Mouse (Mus musculus): ENCODE data around the gene Emc3.

The Emc3 gene

GRCm38 (mm10) chr6:113530932-113531839 is at the start of gene Emc3, which contains the start of gene Fancd2:
Emc3 (minus strand) TSS chr6:113531652.
Fancd2 (plus strand) TSS chr6:113531682.
- peak; percentile 96 for DNase-seq (ENCODE audit: low spot score)

DNA sequence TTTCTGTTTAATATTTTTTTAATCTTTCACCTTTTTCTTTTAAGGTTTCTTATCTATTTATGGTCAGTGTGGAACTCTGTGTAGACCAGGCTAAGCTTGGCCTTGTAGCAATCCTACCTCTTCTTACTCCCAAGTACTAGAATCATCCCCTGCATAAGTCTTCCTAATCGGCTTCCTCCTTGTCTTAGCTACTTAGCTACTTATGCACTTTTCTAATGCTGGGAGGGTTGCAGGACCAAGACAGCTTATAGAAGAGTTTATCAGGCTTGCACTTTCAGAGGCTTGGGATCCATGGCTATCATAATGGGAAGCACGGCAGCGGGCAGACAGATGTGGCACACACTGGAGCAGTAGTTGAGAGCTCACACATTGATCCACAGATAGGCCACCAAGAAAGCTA is 47.9 kb upstream of the Emc3 start:
- DNase-seq (ENCODE audit: low spot score), result no peak

GRCm38 (mm10) chr6:113576044-113576443 is 44.6 kb upstream of the Emc3 start:
- DNase-seq (ENCODE audit: low spot score), result no peak

DNA sequence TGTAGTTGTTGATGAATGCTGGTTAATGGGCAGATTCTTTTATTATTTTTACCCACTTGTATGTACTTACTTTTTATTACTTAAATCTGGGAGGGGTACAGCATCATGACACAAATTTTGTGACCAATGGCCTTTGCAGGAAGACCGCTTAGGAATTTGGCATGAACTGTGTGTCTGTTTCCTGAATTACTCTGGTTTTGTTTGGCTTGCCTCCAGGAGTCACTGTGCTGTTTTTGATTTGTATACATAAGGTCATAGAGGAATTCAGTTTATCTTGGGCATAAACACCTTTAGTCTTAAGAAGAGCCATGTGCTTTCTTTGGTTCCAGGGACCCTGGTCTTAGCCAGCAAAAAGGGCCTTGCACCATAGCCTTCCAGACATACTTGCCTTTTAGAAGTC is 33.1 kb upstream of the Emc3 start:
- DNase-seq (ENCODE audit: low spot score), result no peak

DNA sequence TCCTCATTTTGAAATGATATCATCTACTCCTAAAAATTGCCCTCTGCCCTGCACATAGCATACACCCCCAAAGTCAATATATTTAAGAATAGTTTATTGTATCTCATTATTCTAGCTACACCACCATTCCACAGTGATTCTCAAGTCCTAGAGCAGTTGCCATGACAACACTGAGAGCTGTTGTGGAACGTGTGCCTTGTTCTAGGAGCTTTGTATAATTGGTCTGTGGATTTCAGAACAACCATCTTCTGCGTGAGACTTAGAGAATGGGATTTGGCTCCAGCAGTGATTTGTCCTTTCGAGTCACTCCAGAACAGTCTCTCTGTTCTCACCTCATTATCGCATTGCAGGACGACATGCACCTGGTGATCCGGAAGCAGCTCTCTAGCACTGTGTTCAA is 28.3 kb upstream of the Emc3 start:
- no peak for DNase-seq (ENCODE audit: low spot score)

DNA sequence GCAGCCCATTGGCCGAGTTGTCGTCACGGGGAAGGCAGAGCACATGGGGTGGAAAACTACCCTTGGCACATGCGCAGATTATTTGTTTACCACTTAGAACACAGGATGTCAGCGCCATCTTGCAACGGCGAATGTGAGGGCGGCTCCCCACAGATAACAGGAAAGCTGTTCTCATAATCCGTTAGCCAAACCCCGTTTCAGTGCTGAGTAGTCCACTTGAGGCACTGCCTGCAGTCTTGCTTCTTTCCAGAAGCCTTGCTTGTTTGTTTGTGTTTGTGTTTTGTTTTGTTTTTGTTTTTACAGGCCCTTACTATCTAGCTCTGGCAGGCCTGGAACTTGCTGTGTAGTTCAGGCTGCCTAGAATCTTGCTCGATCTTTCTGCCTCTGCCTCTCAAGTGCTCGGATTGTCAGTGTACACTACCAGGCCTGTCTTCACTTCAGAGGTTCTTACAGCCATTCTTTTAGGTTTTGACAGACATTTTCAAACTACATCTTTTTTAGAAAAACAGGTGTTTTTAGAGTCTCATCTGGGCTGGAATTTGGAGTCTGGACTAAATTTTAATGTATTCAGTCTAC is 12.5 kb upstream of the Emc3 start:
- no peak for DNase-seq (ENCODE audit: low spot score)

DNA sequence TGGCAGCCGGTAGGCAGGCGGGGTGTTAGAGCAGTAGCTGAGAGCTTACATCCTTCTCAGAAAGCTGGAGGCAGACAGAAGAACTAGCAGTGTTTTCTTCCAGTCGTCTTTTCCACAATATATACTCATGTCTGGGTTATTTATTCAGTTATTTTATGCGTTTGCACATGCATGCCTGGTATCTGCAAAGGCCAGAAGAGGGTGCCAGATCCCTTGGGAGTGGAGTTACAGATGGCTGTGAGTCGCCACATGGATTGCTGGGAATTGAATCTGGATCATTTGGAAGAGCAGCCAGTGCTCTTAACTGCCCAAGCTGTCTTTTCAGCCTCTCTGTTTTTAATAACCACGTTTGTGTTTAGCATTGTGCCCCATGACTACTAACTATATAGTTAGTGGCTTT is 10.2 kb upstream of the Emc3 start:
- no peak for DNase-seq (ENCODE audit: low spot score)

DNA sequence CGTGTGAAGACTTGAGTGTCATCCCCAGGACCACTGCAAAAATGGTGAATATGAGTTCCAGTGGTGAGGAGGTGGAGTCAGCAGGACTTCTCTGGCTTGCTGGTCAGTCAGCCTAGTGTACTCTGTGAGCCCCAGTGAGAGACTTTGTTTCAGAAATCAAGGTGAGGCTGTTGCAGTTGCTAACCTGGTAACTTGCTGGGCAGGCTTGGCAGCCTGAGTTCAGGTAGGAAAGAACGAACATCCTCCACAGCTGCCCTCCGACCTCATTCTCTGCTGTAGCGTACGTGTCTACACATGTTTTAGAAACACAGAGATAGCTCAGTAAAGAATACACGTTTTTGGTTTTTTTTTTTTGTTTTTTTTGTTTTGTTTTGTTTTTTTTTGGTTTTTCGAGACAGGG is 3.4 kb upstream of the Emc3 start:
- no peak for DNase-seq (ENCODE audit: low spot score)

DNA sequence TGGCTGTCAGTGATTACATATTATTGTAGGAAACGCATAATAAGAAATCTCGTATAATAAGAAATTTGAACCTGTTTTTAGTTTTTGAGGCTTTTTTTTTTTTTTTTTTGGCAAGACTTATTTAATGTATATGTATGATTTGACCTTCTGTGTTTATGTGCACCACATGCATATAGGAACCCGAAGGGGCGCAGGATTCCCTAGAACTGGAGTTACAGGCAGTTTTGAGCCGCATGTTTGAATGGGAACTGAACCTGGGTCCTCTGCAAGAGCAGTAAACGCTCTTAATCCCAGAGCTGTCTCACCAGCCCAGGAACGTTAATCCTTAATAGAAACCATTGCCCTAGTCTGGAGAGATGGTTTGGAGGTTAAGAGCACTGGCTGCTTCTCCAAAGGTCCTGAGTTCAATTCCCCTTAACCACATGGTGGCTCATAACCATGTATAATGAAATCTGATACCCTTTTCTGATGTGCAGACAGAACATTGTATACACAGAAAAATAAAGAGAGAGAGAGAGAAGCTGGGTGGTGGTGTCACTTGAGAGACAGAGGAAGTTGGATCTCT is 470 bp upstream of the Emc3 start:
- no peak for DNase-seq (ENCODE audit: low spot score)

- DNase-seq (ENCODE audit: low spot score), result no peak
These were observed 8.0 kb downstream of the Emc3 start for GRCm38 (mm10) chr6:113523420-113523819.

DNA sequence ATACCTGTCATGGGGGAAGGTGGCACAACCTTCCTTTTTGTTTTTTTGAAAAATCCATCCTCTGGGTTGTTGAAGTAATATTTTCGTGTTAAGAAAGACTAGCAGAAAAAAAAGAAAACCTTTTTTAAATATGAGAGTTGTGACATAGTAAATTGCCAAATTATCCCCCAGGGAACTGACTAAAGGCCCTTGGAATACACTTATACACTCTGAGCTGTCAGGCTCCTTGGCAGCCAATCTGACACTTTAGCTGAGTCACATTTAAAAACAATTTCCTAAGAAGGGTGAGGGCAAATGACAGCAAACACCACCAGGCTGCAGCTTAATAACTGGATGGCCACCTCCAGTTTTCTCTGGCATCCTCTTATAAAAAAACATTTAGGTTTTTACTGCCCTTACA is 9.1 kb downstream of the Emc3 start:
- no peak for DNase-seq (ENCODE audit: low spot score)

DNA sequence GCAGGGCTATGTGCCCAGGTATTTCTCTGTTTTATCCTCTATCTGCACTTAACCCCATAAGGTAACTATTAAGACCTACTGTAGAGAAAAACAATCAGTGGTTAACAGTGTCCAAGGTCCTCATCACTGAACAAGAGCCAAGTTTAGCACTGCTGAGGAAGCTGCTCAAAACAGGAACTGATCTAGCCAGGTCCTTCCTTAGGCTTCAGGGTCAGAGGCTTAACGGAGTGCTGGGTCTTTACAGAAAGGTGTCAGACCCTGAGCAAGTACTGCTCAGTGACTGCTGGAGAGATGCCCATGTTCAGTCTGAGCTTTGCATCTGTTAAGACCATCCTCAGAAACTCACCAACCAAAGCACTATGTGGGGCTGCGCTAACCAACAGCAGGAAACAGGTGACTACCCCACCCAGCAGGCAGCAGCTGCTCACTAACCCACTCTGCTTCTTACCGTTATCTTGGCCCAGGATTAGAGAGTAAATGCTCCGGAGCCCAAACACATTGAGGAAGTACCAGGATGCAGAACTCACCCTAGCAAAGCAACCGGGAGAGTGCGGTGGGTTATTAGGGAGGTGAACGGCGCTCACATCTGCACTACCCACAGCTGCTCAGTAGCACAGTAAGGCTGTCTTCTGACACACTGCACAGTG is 13.9 kb downstream of the Emc3 start:
- DNase-seq (ENCODE audit: low spot score), result no peak

GRCm38 (mm10) chr6:113514600-113514999 is 16.9 kb downstream of the Emc3 start:
- no peak for DNase-seq (ENCODE audit: low spot score)

GRCm38 (mm10) chr6:113513944-113514343 is 17.5 kb downstream of the Emc3 start:
- no peak for DNase-seq (ENCODE audit: low spot score)

DNA sequence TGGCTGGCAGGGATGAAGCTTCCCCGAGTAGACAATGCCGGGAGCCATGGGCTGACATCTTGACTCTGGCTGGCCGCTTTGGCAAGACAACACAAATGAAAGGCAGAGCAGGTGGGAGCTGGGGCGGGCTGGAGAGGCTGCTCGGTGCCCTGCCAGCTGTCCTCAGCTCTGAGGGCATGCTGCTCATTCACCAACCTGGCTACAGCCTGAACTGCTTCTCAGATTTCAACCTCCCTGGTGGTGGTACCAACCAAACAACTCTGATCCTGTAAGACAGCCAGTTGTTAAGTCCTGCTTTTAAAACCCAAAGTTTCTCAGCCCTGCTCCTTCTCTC is 22.5 kb downstream of the Emc3 start:
- DNase-seq (ENCODE audit: low spot score), result no peak

DNA sequence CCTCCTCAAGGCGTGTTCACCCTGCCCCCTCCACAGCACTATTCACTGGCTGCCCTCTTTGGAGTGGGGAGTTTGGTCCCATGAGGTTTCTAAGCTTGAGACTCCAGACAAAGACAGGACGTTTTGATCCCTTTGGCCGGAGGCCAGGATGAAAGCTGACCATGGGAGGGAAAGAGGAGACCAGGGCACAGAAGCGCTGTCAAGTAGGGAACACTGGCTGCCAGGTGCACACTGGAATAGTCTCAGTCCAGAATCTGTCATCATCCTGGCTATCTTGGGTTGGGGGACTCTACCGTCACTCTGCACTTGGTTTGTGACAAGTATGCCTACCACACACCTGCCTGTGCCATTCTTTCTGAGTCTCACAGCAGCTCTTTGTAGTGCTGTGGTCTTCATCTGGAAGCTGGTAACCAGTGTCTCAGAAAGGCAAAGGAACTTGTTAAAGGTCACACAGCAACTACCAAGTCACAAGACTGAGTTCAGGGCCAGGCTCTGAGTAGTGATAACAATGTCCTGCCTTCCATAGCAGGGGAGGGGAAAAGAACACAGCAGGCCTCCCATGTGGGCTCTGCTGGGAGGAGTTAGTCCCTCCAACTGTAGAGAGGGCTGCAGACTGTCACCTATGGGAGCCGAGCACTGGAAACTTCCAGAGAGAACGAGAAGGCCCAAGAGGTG is 23.0 kb downstream of the Emc3 start:
- DNase-seq (ENCODE audit: low spot score), result no peak

DNA sequence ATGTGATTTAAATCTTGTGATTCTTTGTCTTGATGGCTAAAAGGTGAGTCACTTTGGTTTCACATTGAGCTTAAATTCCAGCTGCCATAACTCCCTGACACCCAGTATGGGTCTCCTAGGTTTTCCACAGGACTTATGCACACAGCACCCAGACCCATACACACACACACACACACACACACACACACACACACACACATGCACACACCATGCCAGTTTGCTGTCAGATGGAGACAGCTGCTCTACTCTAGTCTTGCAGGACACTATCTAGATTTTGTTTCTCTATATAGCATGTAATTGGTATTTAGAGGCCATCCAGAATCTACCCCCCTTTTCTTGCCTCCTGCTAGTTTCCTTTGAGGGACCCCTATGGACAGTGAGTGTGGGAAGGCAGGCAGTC is 24.3 kb downstream of the Emc3 start:
- no peak for DNase-seq (ENCODE audit: low spot score)

GRCm38 (mm10) chr6:113505689-113506088 is 25.8 kb downstream of the Emc3 start:
- DNase-seq (ENCODE audit: low spot score), result no peak

GRCm38 (mm10) chr6:113502801-113503200 is 28.7 kb downstream of the Emc3 start:
- DNase-seq (ENCODE audit: low spot score), result no peak

- no peak for DNase-seq (ENCODE audit: low spot score)
These were observed 29.9 kb downstream of the Emc3 start, which contains the start of gene Prrt3 for GRCm38 (mm10) chr6:113501388-113502084. Prrt3 (minus strand) TSS chr6:113501931.

DNA sequence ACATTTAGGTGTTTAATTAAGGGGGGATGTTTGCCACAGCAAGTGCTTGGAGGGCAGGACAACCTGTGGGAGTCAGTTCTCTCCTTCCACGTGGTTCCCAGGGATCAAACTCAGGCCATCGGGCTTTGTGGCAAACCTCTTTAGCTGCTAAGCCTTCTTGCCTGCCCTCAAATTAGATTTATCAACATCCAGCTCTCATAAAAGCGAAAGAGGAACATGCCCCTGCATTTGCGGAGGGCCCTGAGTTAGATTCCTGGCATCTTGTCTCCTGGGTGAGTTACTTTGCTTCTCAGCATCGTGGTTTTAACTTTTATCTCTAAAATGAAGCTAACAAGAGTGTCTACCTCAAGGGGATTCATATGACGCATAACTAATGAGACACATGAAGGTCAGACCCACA is 32.1 kb downstream of the Emc3 start:
- DNase-seq (ENCODE audit: low spot score), result no peak

Measured in ovary, postnatal 10 days (tissue).